Mouse (Mus musculus) T-helper 1 cell (primary cell): ENCODE data around the gene Prlhr.

Experiments used
- in situ Hi-C: fragments of 300-600 bp; cut with MboI, MseI; formaldehyde crosslinking; loops from one replicate; pipeline ENCODE4 v1.15.1; 2025; ENCODE audit warnings: high pct_unique_total_duplicates

The Prlhr gene

GRCm38 (mm10) chr19:60468254-60468762, at the start of gene Prlhr:
Gene Prlhr (minus strand): TSS chr19:60468304.
- in situ Hi-C loops = loop anchor here (5.0 kb wide), 2 partner anchors 51 to 134 kb away; no protein-coding TSS in a partner anchor

GRCm38 (mm10) chr19:60515064-60515463, 47.0 kb upstream of the Prlhr start:
- in situ Hi-C loops = no loop called here

- in situ Hi-C loops = no loop called here
Observed at GRCm38 (mm10) chr19:60513431-60513830, 45.3 kb upstream of the Prlhr start.

GRCm38 (mm10) chr19:60500209-60500608, 32.1 kb upstream of the Prlhr start:
- in situ Hi-C loops = no loop called here

- in situ Hi-C loops = no loop called here
Observed at GRCm38 (mm10) chr19:60497171-60497570, 29.1 kb upstream of the Prlhr start.

DNA sequence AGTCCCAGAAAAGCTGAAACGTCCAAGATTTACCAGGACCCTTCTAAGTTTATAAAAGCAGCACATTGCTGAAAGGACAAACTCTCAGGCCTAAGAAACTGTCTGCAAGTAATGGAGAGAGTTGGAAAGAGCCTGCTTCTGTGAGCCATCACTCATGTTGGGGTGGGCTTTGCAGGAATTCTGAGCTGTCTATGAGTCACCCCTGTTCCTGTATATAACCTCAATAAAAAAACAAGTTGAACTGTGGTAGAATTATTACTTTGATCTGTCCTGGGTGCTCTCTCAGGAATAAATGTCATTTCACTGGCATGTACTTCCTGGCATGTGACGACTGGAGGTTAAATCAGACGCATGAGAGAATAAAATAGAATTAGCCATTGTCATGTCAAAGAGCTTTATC, 27.7 kb upstream of the Prlhr start:
- in situ Hi-C loops = no loop called here

DNA sequence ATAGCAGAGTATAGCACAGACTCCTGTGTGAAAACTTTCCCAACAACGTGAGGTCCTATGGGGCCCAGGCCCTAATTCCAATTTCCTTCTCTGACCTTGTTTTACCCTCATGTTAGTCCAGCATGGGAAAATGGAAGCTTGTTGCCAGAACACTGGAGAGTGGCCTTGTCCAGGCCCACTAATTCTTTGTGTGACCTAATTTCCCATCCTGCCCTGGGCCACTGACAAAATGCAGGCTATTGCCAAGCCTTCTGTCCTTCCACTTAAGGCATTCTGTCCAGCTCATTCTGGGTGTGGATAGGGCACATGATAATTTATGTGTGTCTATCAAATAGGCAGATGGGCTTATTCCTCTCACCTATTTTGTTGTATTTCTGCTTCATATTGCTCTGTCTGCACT, 21.5 kb upstream of the Prlhr start:
- in situ Hi-C loops = no loop called here

GRCm38 (mm10) chr19:60485261-60485660, 17.2 kb upstream of the Prlhr start:
- in situ Hi-C loops = no loop called here

DNA sequence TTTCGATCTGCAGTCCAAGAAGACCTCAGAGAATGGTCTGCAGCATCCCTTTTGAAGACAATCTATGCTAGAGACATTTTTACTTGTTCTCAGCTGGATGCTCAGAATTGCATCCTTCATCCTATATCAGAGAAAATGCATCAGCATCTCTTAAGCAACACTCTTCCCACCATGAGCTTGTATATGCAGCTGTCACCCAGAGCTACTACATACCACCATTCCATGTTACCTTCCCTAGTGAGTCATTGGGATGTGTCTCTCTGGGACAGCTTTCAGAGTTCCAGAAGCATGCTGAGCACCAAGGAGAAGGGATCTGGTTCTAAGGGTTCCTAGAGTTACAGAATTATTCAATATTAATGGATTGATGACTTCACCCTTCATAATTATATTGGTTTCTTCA, 10.8 kb upstream of the Prlhr start:
- in situ Hi-C loops = no loop called here

DNA sequence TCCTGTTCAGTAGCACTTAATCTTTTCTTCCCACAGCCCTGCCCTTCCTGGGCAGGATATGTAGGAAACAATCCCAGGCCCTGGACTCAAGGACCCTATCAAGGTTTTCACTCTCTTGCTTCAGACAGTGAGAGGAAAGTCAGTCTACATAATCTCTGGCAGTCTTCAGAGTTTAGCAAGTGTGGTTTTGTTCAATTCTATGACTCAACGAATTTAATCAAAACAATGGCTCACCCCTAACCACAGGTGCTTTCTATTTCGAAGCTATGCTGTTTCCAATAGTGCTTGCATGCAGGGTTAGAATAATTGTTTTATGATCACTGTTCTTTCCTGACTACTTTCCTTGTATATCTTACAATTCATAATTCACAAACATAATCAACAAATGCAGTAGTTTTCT, 9.7 kb upstream of the Prlhr start:
- in situ Hi-C loops = no loop called here

DNA sequence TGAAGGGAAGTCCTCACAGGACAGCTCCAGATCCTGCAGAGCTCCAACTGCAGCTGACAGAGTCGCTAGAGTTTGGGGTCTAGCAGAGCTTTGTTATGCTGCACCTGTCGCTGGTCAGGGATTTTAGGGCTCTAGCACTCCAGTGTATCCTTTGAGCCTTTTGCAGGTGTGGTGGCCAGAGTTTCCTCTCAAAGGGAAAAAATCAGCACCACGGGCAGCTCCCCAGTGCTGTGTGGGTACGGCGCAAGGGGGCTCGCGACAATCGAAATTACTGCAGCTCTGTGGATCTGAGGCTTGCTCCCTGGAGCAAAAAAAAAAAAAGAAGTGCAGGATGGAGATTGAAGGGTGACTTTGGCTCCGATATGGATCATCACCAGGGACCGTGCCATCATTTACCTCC, 742 bp upstream of the Prlhr start:
- in situ Hi-C loops = loop anchor here (5.0 kb wide), 2 partner anchors 52 to 133 kb away; no protein-coding TSS in a partner anchor

- in situ Hi-C loops = loop anchor here (5.0 kb wide), 2 partner anchors 50 to 135 kb away; no protein-coding TSS in a partner anchor
Observed at GRCm38 (mm10) chr19:60467588-60468007, 506 bp downstream of the Prlhr start.

DNA sequence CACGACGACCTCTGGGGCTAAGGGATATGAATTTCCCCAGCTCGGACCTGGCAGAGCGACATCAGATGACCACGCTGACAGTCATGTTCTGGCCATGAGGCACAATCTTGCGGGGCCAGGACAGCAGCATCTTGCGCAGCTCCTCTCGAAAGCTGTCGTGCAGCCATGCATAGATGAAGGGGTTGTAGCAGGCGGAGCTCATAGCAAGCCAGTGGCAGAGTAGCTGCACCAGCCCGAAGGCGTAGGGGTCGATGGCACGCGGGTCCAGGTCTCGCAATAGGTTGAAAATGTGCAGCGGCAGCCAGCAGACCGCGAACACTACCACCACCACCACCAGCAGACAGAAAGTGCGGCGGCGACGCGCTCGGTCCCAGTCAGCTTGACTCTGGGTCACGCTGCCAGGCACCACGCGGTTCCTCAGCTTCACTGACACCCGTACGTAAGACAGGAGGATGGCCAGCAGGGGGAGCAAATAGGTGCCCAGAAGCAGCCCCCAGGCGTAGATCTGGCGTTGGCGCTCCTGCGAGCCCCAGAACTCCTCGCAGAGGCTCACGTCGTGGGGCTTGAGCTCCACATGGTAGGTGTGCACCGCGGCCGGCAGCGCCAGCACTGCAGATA, 1.0 kb downstream of the Prlhr start:
- in situ Hi-C loops = loop anchor here (5.0 kb wide), 2 partner anchors 50 to 135 kb away; no protein-coding TSS in a partner anchor

DNA sequence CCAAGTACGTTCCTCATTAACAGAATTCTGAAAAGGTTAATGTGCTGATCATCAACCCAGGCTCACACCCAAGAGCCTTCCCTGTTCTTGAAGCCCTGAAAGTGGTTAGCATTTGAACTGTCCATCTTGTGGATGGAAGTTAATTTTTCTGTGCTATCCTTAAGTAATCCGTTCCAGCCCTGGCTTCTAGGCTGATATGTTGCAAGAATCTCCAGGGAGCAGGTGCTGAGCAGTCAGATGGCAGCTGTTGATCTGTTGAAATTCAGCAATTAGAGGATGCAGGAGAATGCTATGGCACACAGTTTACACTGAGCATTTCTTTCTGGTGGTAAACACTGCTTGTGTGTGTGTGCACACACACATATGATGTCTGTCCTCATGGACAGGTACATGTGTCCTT, 2.4 kb downstream of the Prlhr start:
- in situ Hi-C loops = loop anchor here (5.0 kb wide), 2 partner anchors 48 to 137 kb away; no protein-coding TSS in a partner anchor

- in situ Hi-C loops = no loop called here
Observed at GRCm38 (mm10) chr19:60463896-60464295, 4.2 kb downstream of the Prlhr start.

DNA sequence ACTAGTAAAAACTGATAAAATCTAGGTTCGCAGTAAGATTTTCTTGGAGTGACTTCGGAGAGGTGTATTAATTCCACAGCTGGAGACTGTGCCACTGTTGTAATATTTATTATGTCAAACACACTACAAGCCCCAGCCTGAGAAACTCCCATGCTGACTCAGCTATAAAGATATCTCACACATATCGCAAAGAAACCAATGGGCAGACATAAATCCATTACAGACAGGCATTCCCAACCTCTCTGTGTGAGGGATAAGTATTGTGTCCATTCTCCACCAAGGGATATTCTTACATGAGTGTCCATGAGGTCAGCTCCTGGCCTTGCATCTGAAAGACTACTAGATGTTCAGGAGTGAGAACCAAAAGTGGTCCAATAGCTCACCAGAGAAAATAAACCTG, 4.7 kb downstream of the Prlhr start:
- in situ Hi-C loops = no loop called here

DNA sequence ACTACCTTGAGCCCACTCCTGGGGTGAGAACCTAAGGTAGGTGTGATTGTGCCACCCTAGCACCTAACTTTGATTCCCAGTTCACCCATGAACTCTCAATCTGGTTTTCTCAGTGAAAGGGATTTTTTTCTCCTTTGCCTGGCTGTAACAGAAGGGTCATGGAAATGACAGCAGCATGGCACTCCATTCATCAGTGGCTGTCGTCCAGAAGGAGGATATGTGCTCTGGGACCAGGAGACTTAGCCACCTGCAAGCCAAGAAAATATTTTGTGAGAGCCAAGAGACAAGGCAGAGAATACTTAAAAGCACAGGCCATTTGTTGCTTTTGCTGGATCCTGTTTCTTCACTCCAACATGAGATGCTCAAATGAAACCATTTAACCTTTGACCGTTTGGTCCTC, 6.6 kb downstream of the Prlhr start:
- in situ Hi-C loops = no loop called here

GRCm38 (mm10) chr19:60459680-60460079, 8.4 kb downstream of the Prlhr start:
- in situ Hi-C loops = no loop called here

- in situ Hi-C loops = no loop called here
Observed at GRCm38 (mm10) chr19:60459071-60459470, 9.0 kb downstream of the Prlhr start.

DNA sequence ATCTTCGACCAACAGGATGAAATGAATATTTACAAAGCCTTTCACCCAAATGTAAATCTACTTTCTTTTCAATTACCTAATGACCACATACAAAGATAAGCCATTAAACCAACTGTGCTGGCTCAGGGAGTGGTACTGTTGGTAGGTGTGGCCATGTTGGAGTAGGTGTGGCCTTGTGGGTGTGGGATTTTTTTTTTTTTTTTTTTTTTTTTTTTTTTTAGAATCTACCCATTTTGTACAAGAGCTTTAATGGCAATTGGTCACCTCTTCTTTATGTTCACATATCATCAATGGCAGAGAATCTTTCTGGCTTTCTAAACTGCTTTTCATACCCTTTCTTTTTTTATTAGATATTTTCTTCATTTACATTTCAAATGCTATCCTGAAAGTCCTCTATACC, 12.3 kb downstream of the Prlhr start:
- in situ Hi-C loops = no loop called here

GRCm38 (mm10) chr19:60440531-60440930, 27.6 kb downstream of the Prlhr start:
- in situ Hi-C loops = no loop called here

DNA sequence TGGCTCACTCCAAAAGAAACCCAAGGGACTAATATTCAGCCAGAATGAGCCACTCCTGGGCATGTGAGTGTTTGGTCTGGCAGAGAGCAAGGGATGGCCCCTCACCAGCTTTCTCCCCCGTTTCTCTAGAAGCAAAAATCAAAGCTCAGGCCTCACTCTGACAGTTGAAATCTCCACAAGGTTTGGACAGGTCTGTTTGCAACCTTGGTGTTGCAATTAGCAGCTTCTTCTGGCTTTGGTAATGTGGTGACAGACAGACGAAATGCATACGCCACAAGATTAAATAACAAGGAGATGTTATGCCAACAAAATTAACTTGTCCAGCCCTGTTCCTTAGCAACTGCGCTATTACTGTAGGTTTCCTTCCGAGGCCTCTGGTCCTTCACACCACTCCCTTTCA, 28.0 kb downstream of the Prlhr start:
- in situ Hi-C loops = no loop called here

DNA sequence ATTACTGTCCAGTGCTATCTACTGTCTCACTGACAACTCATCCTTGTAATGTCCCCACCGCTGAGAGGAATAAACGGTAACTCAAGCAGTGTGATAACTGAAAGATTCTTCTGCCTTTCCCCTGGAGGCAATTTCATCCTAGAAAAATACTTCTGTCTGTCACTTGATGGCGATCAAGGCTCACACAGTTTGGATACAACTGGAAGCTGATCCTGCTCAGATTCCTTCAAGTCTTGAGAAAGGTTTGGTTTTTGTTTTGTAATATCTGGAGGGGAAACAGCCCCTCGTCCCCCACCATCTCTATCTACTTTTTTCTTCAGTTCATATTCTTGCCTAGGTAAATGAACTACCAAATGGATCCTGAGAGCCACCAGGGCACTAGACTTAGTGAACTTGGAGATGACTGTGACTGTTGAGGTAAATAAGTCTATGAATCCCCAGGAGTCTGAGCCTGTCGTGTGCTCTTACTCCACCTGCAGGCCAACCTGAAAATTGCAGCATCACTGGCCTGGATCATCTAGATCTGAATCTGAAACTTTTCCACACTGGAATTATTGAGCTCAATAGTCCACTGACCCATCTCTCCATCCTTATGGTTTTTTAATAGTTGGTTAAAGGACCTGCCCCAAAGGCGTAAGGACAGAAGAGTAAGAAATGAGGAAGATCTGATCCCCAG, 30.4 kb downstream of the Prlhr start:
- in situ Hi-C loops = no loop called here
